Mouse (Mus musculus): Measurements from ENCODE around the gene C3.

C3 gene

GRCm38 (mm10) chr17:57249186-57250181, 21.5 kb upstream of the C3 start, which contains the start of gene Trip10:
Gene Trip10, plus strand, starts transcription at chr17:57249455.
- in situ Hi-C loops (cut with MboI) = loop anchor here (10.0 kb wide), 1 partner anchor 85 kb away; no protein-coding TSS in a partner anchor

- in situ Hi-C loops (cut with MboI) = loop anchor here (10.0 kb wide), 1 partner anchor 86 kb away; no protein-coding TSS in a partner anchor
These were observed 20.8 kb upstream of the C3 start for GRCm38 (mm10) chr17:57248771-57249170.

- in situ Hi-C loops (cut with MboI) = loop anchor here (10.0 kb wide), 1 partner anchor 87 kb away; no protein-coding TSS in a partner anchor
These were observed 20.3 kb upstream of the C3 start, which contains the start of gene Gpr108 for GRCm38 (mm10) chr17:57248201-57248699. Gene Gpr108, minus strand, starts transcription at chr17:57248446.

GRCm38 (mm10) chr17:57247393-57248200, 19.7 kb upstream of the C3 start:
- in situ Hi-C loops (cut with MboI) = loop anchor here (10.0 kb wide), 1 partner anchor 87 kb away; no protein-coding TSS in a partner anchor

GRCm38 (mm10) chr17:57246663-57247392, 18.9 kb upstream of the C3 start:
- in situ Hi-C loops (cut with MboI) = loop anchor here (10.0 kb wide), 1 partner anchor 88 kb away; no protein-coding TSS in a partner anchor

GRCm38 (mm10) chr17:57245311-57245929, 17.5 kb upstream of the C3 start:
- in situ Hi-C loops (cut with MboI) = loop anchor here (10.0 kb wide), 1 partner anchor 89 kb away; no protein-coding TSS in a partner anchor

- in situ Hi-C loops (cut with MboI) = loop anchor here (10.0 kb wide), 1 partner anchor 91 kb away; no protein-coding TSS in a partner anchor
These were observed 15.9 kb upstream of the C3 start for GRCm38 (mm10) chr17:57243650-57244370.

- in situ Hi-C loops (cut with MboI) = no loop called here
These were observed 9.2 kb upstream of the C3 start for GRCm38 (mm10) chr17:57237181-57237580.

GRCm38 (mm10) chr17:57235803-57236202, 7.9 kb upstream of the C3 start:
- in situ Hi-C loops (cut with MboI) = no loop called here

- in situ Hi-C loops (cut with MboI) = no loop called here
These were observed 6.5 kb upstream of the C3 start for GRCm38 (mm10) chr17:57234254-57234928.

- in situ Hi-C loops (cut with MboI) = no loop called here
These were observed 5.1 kb upstream of the C3 start for GRCm38 (mm10) chr17:57233038-57233437.

GRCm38 (mm10) chr17:57232200-57232599, 4.3 kb upstream of the C3 start:
- in situ Hi-C loops (cut with MboI) = no loop called here

GRCm38 (mm10) chr17:57231321-57231771, 3.4 kb upstream of the C3 start:
- in situ Hi-C loops (cut with MboI) = no loop called here

GRCm38 (mm10) chr17:57230728-57231125, 2.8 kb upstream of the C3 start:
- in situ Hi-C loops (cut with MboI) = no loop called here

- in situ Hi-C loops (cut with MboI) = no loop called here
These were observed 2.2 kb upstream of the C3 start for GRCm38 (mm10) chr17:57229851-57230727.

- in situ Hi-C loops (cut with MboI) = no loop called here
These were observed 937 bp upstream of the C3 start for GRCm38 (mm10) chr17:57228873-57229272.

GRCm38 (mm10) chr17:57227468-57227867, 468 bp downstream of the C3 start:
- in situ Hi-C loops (cut with MboI) = no loop called here

GRCm38 (mm10) chr17:57223313-57223712, 4.6 kb downstream of the C3 start:
- in situ Hi-C loops (cut with MboI) = no loop called here
